Mouse (Mus musculus): Measurements from ENCODE around the gene Rmi1. TPM values are rescaled to one million over a fixed set of nuclear protein-coding genes. Genes with fewer than 3 reads are reported as not detected.

Rmi1 gene
- total RNA-seq, 2 experiments from 2014 or later: 6.5 to 7.8 TPM

Small RNAs within 50 kb of the gene (microRNA-seq; reads per million reads assigned to microRNA genes)
- gene Mir7-1: 13.7 to 19.6 reads per million in 2 experiments

Other genes starting within 250 kb of the Rmi1 start
- gene Idnk, start 244.6 kb upstream of the Rmi1 start, total RNA-seq (2021): 1 to 10 TPM; 9.6 to 9.7 TPM
- 10 to 100 TPM; 48.8 to 53.6 TPM for gene Ubqln1, start 186.6 kb upstream of the Rmi1 start, total RNA-seq (2021)
- 10 to 100 TPM; 24.9 to 26.7 TPM for gene Gkap1, start 126.5 kb upstream of the Rmi1 start, total RNA-seq (2021)
- under 1 TPM; 0.33 to 0.34 TPM for gene Kif27, start 43.1 kb upstream of the Rmi1 start, total RNA-seq (2021)
- 10 to 100 TPM; 11.5 to 11.9 TPM for gene 2210016F16Rik, start 17.0 kb upstream of the Rmi1 start, total RNA-seq (2021)
- gene Hnrnpk, start 1.1 kb downstream of the Rmi1 start, total RNA-seq (2021): 100 to 1,000 TPM; 504 to 564 TPM
- not detected for gene Slc28a3, start 208.6 kb downstream of the Rmi1 start, total RNA-seq (2021)